Mouse (Mus musculus) right cerebral cortex, postnatal 14 days (tissue): ENCODE data around the gene Neb.
"Not testable (repeated sequence)": the region's sequence is repeated elsewhere in the genome, so short reads cannot be mapped to it uniquely, and the experiment has no call there.

Experiments used
- DNase-seq: peaks from one replicate; pipeline ENCODE4 v3.0.0; 2022

Neb gene

DNA sequence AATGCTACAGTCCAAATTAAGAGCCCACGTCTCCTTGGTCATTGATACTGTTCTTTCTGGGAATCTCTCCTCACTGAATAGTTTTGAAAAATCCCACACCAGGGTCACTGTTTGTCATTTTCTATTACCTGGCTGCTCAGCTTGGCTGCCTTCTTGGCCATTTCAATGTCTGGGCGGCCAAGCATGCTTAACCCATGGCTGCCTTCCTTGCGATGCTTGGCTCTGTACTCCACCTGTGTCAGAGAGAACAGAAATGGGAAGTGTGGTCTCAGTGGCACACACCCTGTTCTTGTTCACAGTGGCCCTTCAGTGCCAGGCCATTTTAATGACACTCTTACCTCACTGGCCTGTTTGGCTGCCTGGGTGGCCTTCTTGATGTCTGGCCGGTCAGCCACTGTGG, 203.3 kb downstream of the Neb start:
- DNase-seq: no peak

DNA sequence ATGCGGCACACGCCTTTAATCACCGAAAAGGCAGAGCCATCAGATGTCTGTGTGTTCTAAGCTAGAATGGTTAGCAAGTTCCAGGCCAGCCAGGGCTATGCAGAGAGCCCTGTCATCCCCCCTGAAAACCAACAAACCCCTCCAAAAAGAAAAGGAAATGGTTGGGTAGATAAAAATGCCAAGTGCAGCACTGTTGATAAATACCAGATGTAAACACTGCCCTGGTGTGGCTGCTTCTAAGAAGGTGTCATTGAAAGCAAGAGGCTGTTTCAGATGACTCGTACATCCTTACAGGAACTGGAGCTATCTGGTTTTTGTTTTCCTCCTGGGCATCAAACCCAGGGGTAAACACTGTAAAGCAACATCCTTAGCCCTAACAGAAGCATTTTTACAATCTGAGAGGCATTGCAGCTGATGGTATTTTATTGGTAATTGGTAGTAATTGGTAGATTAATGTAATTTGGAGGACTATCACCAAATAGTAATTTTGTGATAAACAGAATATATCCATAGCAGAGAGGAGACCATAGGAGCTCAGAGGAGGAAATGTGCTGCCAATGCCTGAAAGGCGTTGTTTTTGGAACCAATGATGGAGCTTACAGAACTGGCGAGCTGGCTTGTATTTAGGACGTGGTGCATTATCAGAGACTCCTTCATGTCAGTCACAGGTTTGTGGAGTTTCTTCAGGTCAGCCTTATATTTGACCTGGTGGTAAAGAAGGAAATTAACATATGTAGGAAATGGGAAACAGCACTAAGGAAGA, 208.8 kb downstream of the Neb start:
- DNase-seq: no peak

DNA sequence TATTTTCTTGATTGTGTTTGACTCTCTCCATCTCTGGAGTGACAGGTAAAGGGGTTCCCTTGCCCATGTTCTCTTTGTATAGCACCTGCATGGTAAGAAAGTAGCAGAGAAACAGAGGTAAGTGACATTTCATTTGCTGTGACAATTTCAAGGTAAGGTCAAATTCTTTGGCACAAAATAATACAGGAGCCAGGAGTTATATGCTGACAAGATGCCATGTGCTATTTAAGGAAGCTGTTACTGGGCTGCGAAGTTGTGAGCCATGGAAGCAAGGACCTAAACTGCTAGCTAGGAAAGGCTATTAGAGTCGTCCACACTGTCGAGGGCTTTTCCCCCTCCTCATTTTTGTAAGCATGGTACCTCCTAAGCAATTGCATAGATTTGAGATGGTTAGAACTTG, 225.2 kb downstream of the Neb start:
- DNase-seq: no peak

DNA sequence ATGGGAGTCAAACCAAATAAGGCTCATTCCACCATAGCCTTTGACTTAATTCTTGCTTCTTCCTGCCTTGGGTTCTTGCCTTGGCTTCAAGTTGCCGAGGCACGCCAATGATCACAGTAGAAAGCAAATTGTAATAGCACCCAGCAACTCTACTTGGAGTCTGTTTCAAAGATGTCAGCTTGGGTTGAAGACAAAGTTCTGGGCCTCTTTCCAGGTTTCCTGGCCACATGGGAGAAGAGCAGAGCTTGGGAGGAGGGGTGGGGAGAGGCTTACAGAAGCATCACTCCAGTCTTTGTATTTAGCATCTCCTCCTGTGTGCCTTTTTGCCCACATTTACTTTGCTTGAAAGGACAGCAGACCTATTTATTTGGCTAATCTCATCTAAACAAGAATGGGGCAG, 244.9 kb downstream of the Neb start:
- no peak for DNase-seq

DNA sequence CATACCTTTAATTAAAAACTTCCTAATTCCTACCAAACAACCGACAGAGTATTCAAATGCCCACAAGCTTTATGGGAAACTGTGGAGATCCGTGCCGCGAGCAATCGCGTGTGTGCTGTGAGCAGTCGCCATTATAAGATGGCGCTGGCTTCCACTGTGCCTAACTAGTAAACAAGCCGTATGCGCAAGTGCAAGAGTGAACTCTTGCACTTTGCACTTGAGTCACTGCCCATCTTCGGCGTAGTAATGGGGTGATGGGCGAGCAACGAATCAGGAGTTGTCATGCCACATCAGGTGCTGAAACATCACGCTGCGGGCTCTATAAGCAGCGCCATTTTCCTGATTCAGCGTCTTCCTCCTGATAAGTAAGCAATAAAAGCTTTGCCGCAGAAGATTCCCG, 246.9 kb downstream of the Neb start:
- not testable (repeated sequence) for DNase-seq

DNA sequence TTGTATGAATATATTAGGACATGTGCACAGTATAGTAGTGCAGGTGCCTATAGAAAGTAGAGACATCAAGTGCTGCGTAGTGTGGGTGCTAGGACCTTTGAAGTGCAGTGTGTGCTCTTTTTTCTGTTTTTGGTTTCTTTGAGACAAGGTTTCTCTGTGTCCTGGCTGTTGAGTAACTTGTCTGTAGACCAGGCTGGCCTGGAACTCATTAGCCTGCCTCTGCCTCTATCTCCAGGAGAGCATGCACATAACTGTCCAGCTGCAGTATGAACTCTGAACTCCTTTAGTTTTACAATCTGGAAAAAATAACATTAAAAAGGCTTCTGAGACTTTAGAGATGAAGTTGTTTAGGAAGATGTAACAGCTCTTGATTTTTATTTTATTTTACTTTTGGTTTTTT, 264.2 kb downstream of the Neb start:
- no peak for DNase-seq
